In genomic region chr3:108536517-108537260, GRCm38 (mm10) we compare ENCODE assay signal across 8 mouse cellular contexts. TPM values are rescaled to one million over a fixed set of nuclear protein-coding genes. Genes with fewer than 3 reads are reported as not detected.
A peak's percentile ranks its signal among the peaks of the same experiment; 100 is the strongest.
DNase-seq lines count a peak whose midpoint lies in the region; ATAC-seq lines count a peak whose summit lies in the region.

Gene 5330417C22Rik, minus strand, starts transcription at chr3:108536536.

- no peak within 1 kb of the TSS for H3K27ac ChIP-seq in heart, embryonic 14.5 days (replicated peaks in 1 of 2; ENCODE audit: control insufficient read depth in 1 of 2, insufficient read depth in 1 of 2, low read depth in 2 of 2, low read length in 2 of 2)
- H3K27ac ChIP-seq in liver, embryonic 12.5 days: no peak within 1 kb of the TSS

- H3K4me2 ChIP-seq in heart, embryonic 14.5 days (ENCODE audit: low read length): peak within 1 kb of the TSS; percentile 59
- peak within 1 kb of the TSS; percentile 57 for H3K4me2 ChIP-seq in liver, embryonic 12.5 days

- H3K4me1 ChIP-seq in heart, embryonic 14.5 days (ENCODE audit: control insufficient read depth in 2 of 2, insufficient read depth in 2 of 2, low read length in 2 of 2): peaks cover 6 to 11% of the 10 kb centered on the region in 2 experiments; a peak in 3 of 4 replicates
- H3K4me1 ChIP-seq in liver, embryonic 12.5 days: peaks cover 13% of the 10 kb centered on the region

- no peaks in the 10 kb centered on the region for H3K9me3 ChIP-seq in heart, embryonic 14.5 days (ENCODE audit: control insufficient read depth, low read length)
- no peaks in the 10 kb centered on the region for H3K9me3 ChIP-seq in liver, embryonic 12.5 days (replicated peaks)

- peak; percentile 12 to 39 for DNase-seq in urinary bladder, adult 18-20 months (ENCODE audit: low spot score in 2 of 2)
- DNase-seq in urinary bladder, postnatal 10 days (ENCODE audit: low spot score): no peak
- peak; percentile 61 for DNase-seq in embryo, embryonic 10 days (ENCODE audit: low spot score)
- DNase-seq in kidney, postnatal 14 days: peak; percentile 27
- peak; percentile 85 for DNase-seq in naive thymus-derived CD4-positive, alpha-beta T cell, adult 2 months (ENCODE audit: low read depth)
- peak; percentile 66 for DNase-seq in testis, postnatal 14 days (ENCODE audit: low spot score)

- peak within 1 kb of the TSS; percentile 16; the same call in 1 of the 2 replicates for H3K9ac ChIP-seq in heart, embryonic 14.5 days (ENCODE audit: low read length)
- no peak within 1 kb of the TSS for H3K9ac ChIP-seq in liver, embryonic 12.5 days

- ATAC-seq in heart, embryonic 14.5 days (ENCODE audit: insufficient number of reproducible peaks, insufficient read depth, low FRiP score, low read depth): no peak
- no peak; the same call in 1 of the 2 replicates for ATAC-seq in liver, embryonic 12.5 days

- peak within 1 kb of the TSS; percentile 32 to 42 for H3K4me3 ChIP-seq in heart, embryonic 14.5 days (ENCODE audit: control insufficient read depth in 1 of 2, insufficient read depth in 1 of 2, low read depth in 1 of 2, low read length in 2 of 2)
- H3K4me3 ChIP-seq in liver, embryonic 12.5 days: peak within 1 kb of the TSS; percentile 40

- H3K27me3 ChIP-seq in heart, embryonic 14.5 days (ENCODE audit: control insufficient read depth, insufficient read depth, low read length): peaks cover 16% of the 10 kb centered on the region; the same call in 1 of the 2 replicates
- peaks cover 63% of the 10 kb centered on the region for H3K27me3 ChIP-seq in liver, embryonic 12.5 days (replicated peaks)

- WGBS in heart, embryonic 14.5 days: 3% methylated on average over 34 of the region's 35 CpGs
- 5% methylated on average over 34 of the region's 35 CpGs for WGBS in liver, embryonic 12.5 days (ENCODE audit: insufficient replicate concordance)

- H3K36me3 ChIP-seq in heart, embryonic 14.5 days (ENCODE audit: control insufficient read depth, insufficient read depth, low read length): no peaks in the 10 kb centered on the region
- H3K36me3 ChIP-seq in liver, embryonic 12.5 days: no peaks in the 10 kb centered on the region

RNA-seq across cellular contexts. Expression of gene 5330417C22Rik, which starts in this region (rescaled TPM):
- 0.73 and 0.80 TPM in 2 replicates for polyA plus RNA-seq in heart, embryonic 14.5 days (2014; fragmentation: Nextera tagmentation; extraction: Ambion mirVana)
- polyA plus RNA-seq in liver, embryonic 12.5 days (2016; fragmentation: Nextera tagmentation; extraction: Ambion mirVana): 0.08 and 0.13 TPM in 2 replicates
